In genomic region chr11:66387561-66387960, GRCm38 (mm10) we compare ENCODE assay signal across 15 mouse cellular contexts.
DNase-seq lines count a peak whose midpoint lies in the region; ATAC-seq and TF ChIP-seq lines count a peak whose summit lies in the region.
"Had no signal": no experiment of that assay in that cellular context is flagged by ENCODE, and none has a peak within 500 bp of the region (broad histone marks: within the 10 kb centered on the region; RNA-seq: fewer than 3 reads in every experiment).

No protein-coding gene starts in this region.

- TF ChIP-seq CTCF in kidney, postnatal 0 days (IDR thresholded peaks at IDR 0.05; ENCODE audit: low read depth), result no peak

- no peak overlapping the region for H3K4me2 ChIP-seq in forebrain, embryonic 14.5 days (ENCODE audit: low read length)
- no peak overlapping the region for H3K4me2 ChIP-seq in kidney, postnatal 0 days (ENCODE audit: low read length)
- H3K4me2 ChIP-seq in kidney, embryonic 14.5 days (replicated peaks; ENCODE audit: low read depth, low read length), result no peak overlapping the region
- H3K4me2 ChIP-seq: forebrain, embryonic 13.5 days; neural tube, embryonic 12.5 days had no signal

- no peak overlapping the region for H3K27ac ChIP-seq in forebrain, embryonic 14.5 days (ENCODE audit: low read depth, low read length)
- H3K27ac ChIP-seq in forebrain, embryonic 10.5 days, result no peak overlapping the region
- H3K27ac ChIP-seq in kidney, postnatal 0 days, result no peak overlapping the region
- no peak overlapping the region for H3K27ac ChIP-seq in kidney, embryonic 14.5 days (ENCODE audit: low read depth, low read length)
- H3K27ac ChIP-seq: forebrain, embryonic 13.5 days; heart, adult 2 months; midbrain, embryonic 10.5 days; neural tube, embryonic 12.5 days had no signal

- no peaks in the 10 kb centered on the region for H3K36me3 ChIP-seq in forebrain, embryonic 14.5 days (ENCODE audit: control insufficient read depth, insufficient read depth, low read length)
- H3K36me3 ChIP-seq in forebrain, embryonic 10.5 days (replicated peaks), result no peaks in the 10 kb centered on the region
- no peaks in the 10 kb centered on the region for H3K36me3 ChIP-seq in kidney, postnatal 0 days (ENCODE audit: insufficient read depth, low read length)
- H3K36me3 ChIP-seq in kidney, embryonic 14.5 days (ENCODE audit: control insufficient read depth, insufficient read depth, low read length), result no peaks in the 10 kb centered on the region
- H3K36me3 ChIP-seq: midbrain, embryonic 10.5 days; neural tube, embryonic 12.5 days had no signal

- no peaks in the 10 kb centered on the region for H3K27me3 ChIP-seq in forebrain, embryonic 14.5 days (replicated peaks; ENCODE audit: control insufficient read depth, insufficient read depth, low read length)
- no peaks in the 10 kb centered on the region for H3K27me3 ChIP-seq in forebrain, embryonic 10.5 days (ENCODE audit: poor library complexity, severe bottlenecking)
- H3K27me3 ChIP-seq in kidney, postnatal 0 days (ENCODE audit: insufficient read depth, low read length), result no peaks in the 10 kb centered on the region
- H3K27me3 ChIP-seq in kidney, embryonic 14.5 days (ENCODE audit: control insufficient read depth, insufficient read depth, low read length), result no peaks in the 10 kb centered on the region
- H3K27me3 ChIP-seq: forebrain, embryonic 13.5 days; neural tube, embryonic 12.5 days had no signal

- DNase-seq in forebrain, embryonic 14.5 days (ENCODE audit: low spot score), result peak; percentile 56
- DNase-seq in forebrain, embryonic 10.5 days (ENCODE audit: extremely low spot score, low spot score), result no peak
- peak; percentile 28 for DNase-seq in kidney, postnatal 0 days (ENCODE audit: low spot score)
- DNase-seq in ovary, postnatal 36 days (ENCODE audit: low spot score), result peak; percentile 7
- DNase-seq in ovary, adult 18-20 months (ENCODE audit: low spot score), result no peak
- peak; percentile 26 for DNase-seq in skeletal muscle tissue, adult 2 months (ENCODE audit: low read depth, low spot score)
- no peak for DNase-seq in adrenal gland, adult 18-20 months (ENCODE audit: low spot score in 2 of 2)
- DNase-seq: adrenal gland, adult 2 months; heart, adult 2 months; spleen, adult 18-20 months; thymus, adult 18-20 months had no signal

- 60% methylated on average over 3 of the region's 3 CpGs for WGBS in forebrain, embryonic 14.5 days
- 84% methylated on average over 3 of the region's 3 CpGs for WGBS in forebrain, embryonic 10.5 days
- 49% methylated on average over 3 of the region's 3 CpGs for WGBS in kidney, postnatal 0 days
- WGBS in kidney, embryonic 14.5 days, result 62% methylated on average over 3 of the region's 3 CpGs

- no peak for ATAC-seq in forebrain, embryonic 14.5 days
- ATAC-seq in kidney, postnatal 0 days (replicated peaks; ENCODE audit: low FRiP score, low read depth), result no peak
- ATAC-seq in kidney, embryonic 14.5 days (ENCODE audit: low FRiP score, low TSS enrichment), result no peak
- ATAC-seq: forebrain, embryonic 13.5 days had no signal

- H3K4me3 ChIP-seq in forebrain, embryonic 14.5 days (ENCODE audit: low read depth, low read length), result no peak overlapping the region
- H3K4me3 ChIP-seq in forebrain, embryonic 10.5 days, result no peak overlapping the region
- H3K4me3 ChIP-seq in kidney, postnatal 0 days (replicated peaks; ENCODE audit: low read depth, low read length), result no peak overlapping the region
- H3K4me3 ChIP-seq in kidney, embryonic 14.5 days (ENCODE audit: low read length), result no peak overlapping the region
- H3K4me3 ChIP-seq: forebrain, embryonic 13.5 days; heart, adult 2 months; midbrain, embryonic 10.5 days; neural tube, embryonic 12.5 days had no signal

- no peaks in the 10 kb centered on the region for H3K9me3 ChIP-seq in forebrain, embryonic 14.5 days (replicated peaks; ENCODE audit: control insufficient read depth, low read length)
- H3K9me3 ChIP-seq in forebrain, embryonic 10.5 days, result no peaks in the 10 kb centered on the region
- no peaks in the 10 kb centered on the region for H3K9me3 ChIP-seq in kidney, postnatal 0 days (replicated peaks; ENCODE audit: low read length)
- no peaks in the 10 kb centered on the region for H3K9me3 ChIP-seq in kidney, embryonic 14.5 days (ENCODE audit: control insufficient read depth, low read length)
- H3K9me3 ChIP-seq: forebrain, embryonic 13.5 days; midbrain, embryonic 10.5 days; neural tube, embryonic 12.5 days had no signal

- peaks cover 4% of the 10 kb centered on the region; the same call in 1 of the 2 replicates for H3K4me1 ChIP-seq in forebrain, embryonic 14.5 days (ENCODE audit: control insufficient read depth, insufficient read depth, low read length)
- H3K4me1 ChIP-seq in forebrain, embryonic 10.5 days, result 0 out of 2 replicates have a peak, but pooled peaks cover 3% of the 10 kb centered on the region
- no peaks in the 10 kb centered on the region for H3K4me1 ChIP-seq in kidney, postnatal 0 days (replicated peaks; ENCODE audit: insufficient read depth, low read length)
- no peaks in the 10 kb centered on the region for H3K4me1 ChIP-seq in kidney, embryonic 14.5 days (ENCODE audit: control insufficient read depth, insufficient read depth, low read length)
- H3K4me1 ChIP-seq: neural tube, embryonic 12.5 days had no signal

- no peak overlapping the region for H3K9ac ChIP-seq in forebrain, embryonic 14.5 days (ENCODE audit: low read length)
- H3K9ac ChIP-seq in kidney, postnatal 0 days (ENCODE audit: low read depth, low read length), result no peak overlapping the region
- no peak overlapping the region for H3K9ac ChIP-seq in kidney, embryonic 14.5 days (ENCODE audit: low read depth, low read length)
- H3K9ac ChIP-seq: forebrain, embryonic 13.5 days; neural tube, embryonic 12.5 days had no signal

Comparison
In these comparisons a context has a peak if more than half of its experiments do, and no peak if none do; other contexts are left out.
1. DNase-seq: peak in forebrain, embryonic 14.5 days (single experiment), kidney, postnatal 0 days (single experiment), ovary, postnatal 36 days (single experiment) and skeletal muscle tissue, adult 2 months (single experiment); none in forebrain, embryonic 10.5 days (single experiment), ovary, adult 18-20 months (single experiment) and adrenal gland, adult 18-20 months (0 of 2).